Mouse (Mus musculus): ENCODE results near the gene Nrf1. TPM values are rescaled to one million over a fixed set of nuclear protein-coding genes. Genes with fewer than 3 reads are reported as not detected.

The Nrf1 gene
- polyA plus RNA-seq, 1 experiment from 2014 or later = 34.0 TPM

- Histone ChIP-seq H3K27me3 (ENCODE audit: control insufficient read depth, insufficient read depth, low read length) (no peaks in the 10 kb centered on the region), H3K36me3 (ENCODE audit: control insufficient read depth, insufficient read depth, low read length) (no peaks in the 10 kb centered on the region; the same call in 1 of the 2 replicates), H3K4me1 (ENCODE audit: control insufficient read depth in 2 of 2, insufficient read depth in 2 of 2, low read length in 2 of 2) (peaks cover 0 to 26% of the 10 kb centered on the region in 2 experiments), H3K27ac (replicated peaks in 1 of 2; ENCODE audit: control insufficient read depth in 1 of 2, insufficient read depth in 1 of 2, low read depth in 2 of 2, low read length in 2 of 2) (peak overlapping the region; percentile 98 to 99), H3K4me2 (ENCODE audit: low read length) (peak overlapping the region; percentile 90), H3K4me3 (ENCODE audit: control insufficient read depth in 1 of 2, insufficient read depth in 1 of 2, low read depth in 1 of 2, low read length in 2 of 2) (peak overlapping the region; percentile 91 to 99), H3K9me3 (ENCODE audit: control insufficient read depth, low read length) (no peaks in the 10 kb centered on the region), H3K9ac (ENCODE audit: low read length) (peak overlapping the region; percentile 98)
- WGBS = under 1% methylated on average over 43 of the region's 45 CpGs
- ATAC-seq (ENCODE audit: insufficient number of reproducible peaks, insufficient read depth, low FRiP score, low read depth) = peak; percentile 84
These were observed 344 bp downstream of the Nrf1 start for GRCm38 (mm10) chr6:30048163-30048500.

GRCm38 (mm10) chr6:30048501-30049353 lies 939 bp downstream of the Nrf1 start:
- Histone ChIP-seq H3K27me3 (ENCODE audit: control insufficient read depth, insufficient read depth, low read length) (no peaks in the 10 kb centered on the region), H3K4me1 (ENCODE audit: control insufficient read depth in 2 of 2, insufficient read depth in 2 of 2, low read length in 2 of 2) (peaks cover 0 to 26% of the 10 kb centered on the region in 2 experiments), H3K36me3 (ENCODE audit: control insufficient read depth, insufficient read depth, low read length) (no peaks in the 10 kb centered on the region; the same call in 1 of the 2 replicates), H3K4me3 (ENCODE audit: control insufficient read depth in 1 of 2, insufficient read depth in 1 of 2, low read depth in 1 of 2, low read length in 2 of 2) (peak overlapping the region; percentile 91 to 99), H3K4me2 (ENCODE audit: low read length) (peak overlapping the region; percentile 90), H3K9me3 (ENCODE audit: control insufficient read depth, low read length) (no peaks in the 10 kb centered on the region), H3K27ac (replicated peaks in 1 of 2; ENCODE audit: control insufficient read depth in 1 of 2, insufficient read depth in 1 of 2, low read depth in 2 of 2, low read length in 2 of 2) (peak overlapping the region; percentile 98 to 99), H3K9ac (ENCODE audit: low read length) (peak overlapping the region; percentile 98)
- WGBS = under 1% methylated on average over 45 of the region's 54 CpGs
- no peak; the same call in none of the 2 replicates for ATAC-seq (ENCODE audit: insufficient number of reproducible peaks, insufficient read depth, low FRiP score, low read depth)

- Histone ChIP-seq H3K27ac (replicated peaks in 1 of 2; ENCODE audit: control insufficient read depth in 1 of 2, insufficient read depth in 1 of 2, low read depth in 2 of 2, low read length in 2 of 2) (peak overlapping the region in 1 of 2 experiments; percentile 2; a peak in 1 of 4 replicates), H3K36me3 (ENCODE audit: control insufficient read depth, insufficient read depth, low read length) (no peaks in the 10 kb centered on the region; the same call in 1 of the 2 replicates), H3K9me3 (ENCODE audit: control insufficient read depth, low read length) (no peaks in the 10 kb centered on the region), H3K9ac (ENCODE audit: low read length) (no peak overlapping the region), H3K4me2 (ENCODE audit: low read length) (no peak overlapping the region), H3K4me3 (ENCODE audit: control insufficient read depth in 1 of 2, insufficient read depth in 1 of 2, low read depth in 1 of 2, low read length in 2 of 2) (no peak overlapping the region), H3K27me3 (ENCODE audit: control insufficient read depth, insufficient read depth, low read length) (no peaks in the 10 kb centered on the region), H3K4me1 (ENCODE audit: control insufficient read depth in 2 of 2, insufficient read depth in 2 of 2, low read length in 2 of 2) (peaks cover 0 to 22% of the 10 kb centered on the region in 2 experiments; a peak in 3 of 4 replicates)
- ATAC-seq (ENCODE audit: insufficient number of reproducible peaks, insufficient read depth, low FRiP score, low read depth) = no peak
- WGBS = 86% methylated on average over 1 of the region's 1 CpGs
These were observed 5.3 kb downstream of the Nrf1 start for GRCm38 (mm10) chr6:30053116-30053515.

GRCm38 (mm10) chr6:30062544-30062943 lies 14.8 kb downstream of the Nrf1 start:
- Histone ChIP-seq H3K36me3 (ENCODE audit: control insufficient read depth, insufficient read depth, low read length) (no peaks in the 10 kb centered on the region), H3K4me3 (ENCODE audit: control insufficient read depth in 1 of 2, insufficient read depth in 1 of 2, low read depth in 1 of 2, low read length in 2 of 2) (no peak overlapping the region), H3K4me2 (ENCODE audit: low read length) (no peak overlapping the region), H3K4me1 (ENCODE audit: control insufficient read depth in 2 of 2, insufficient read depth in 2 of 2, low read length in 2 of 2) (no peaks in the 10 kb centered on the region), H3K27me3 (ENCODE audit: control insufficient read depth, insufficient read depth, low read length) (no peaks in the 10 kb centered on the region), H3K27ac (replicated peaks in 1 of 2; ENCODE audit: control insufficient read depth in 1 of 2, insufficient read depth in 1 of 2, low read depth in 2 of 2, low read length in 2 of 2) (no peak overlapping the region), H3K9ac (ENCODE audit: low read length) (no peak overlapping the region), H3K9me3 (ENCODE audit: control insufficient read depth, low read length) (no peaks in the 10 kb centered on the region)
- WGBS = 88% methylated on average over 2 of the region's 2 CpGs
- no peak for ATAC-seq (ENCODE audit: insufficient number of reproducible peaks, insufficient read depth, low FRiP score, low read depth)

- 95% methylated on average over 2 of the region's 2 CpGs for WGBS
- no peak for ATAC-seq (ENCODE audit: insufficient number of reproducible peaks, insufficient read depth, low FRiP score, low read depth)
- no peak overlapping the region for H3K9ac ChIP-seq (ENCODE audit: low read length)
These were observed 17.6 kb downstream of the Nrf1 start for GRCm38 (mm10) chr6:30065369-30065768.

GRCm38 (mm10) chr6:30066746-30067145 lies 19.0 kb downstream of the Nrf1 start:
- Histone ChIP-seq H3K27ac (replicated peaks in 1 of 2; ENCODE audit: control insufficient read depth in 1 of 2, insufficient read depth in 1 of 2, low read depth in 2 of 2, low read length in 2 of 2) (no peak overlapping the region), H3K36me3 (ENCODE audit: control insufficient read depth, insufficient read depth, low read length) (no peaks in the 10 kb centered on the region), H3K4me1 (ENCODE audit: control insufficient read depth in 2 of 2, insufficient read depth in 2 of 2, low read length in 2 of 2) (no peaks in the 10 kb centered on the region), H3K4me3 (ENCODE audit: control insufficient read depth in 1 of 2, insufficient read depth in 1 of 2, low read depth in 1 of 2, low read length in 2 of 2) (no peak overlapping the region), H3K9ac (ENCODE audit: low read length) (no peak overlapping the region), H3K9me3 (ENCODE audit: control insufficient read depth, low read length) (no peaks in the 10 kb centered on the region), H3K4me2 (ENCODE audit: low read length) (no peak overlapping the region), H3K27me3 (ENCODE audit: control insufficient read depth, insufficient read depth, low read length) (no peaks in the 10 kb centered on the region)
- WGBS = 97% methylated on average over 2 of the region's 2 CpGs
- no peak for ATAC-seq (ENCODE audit: insufficient number of reproducible peaks, insufficient read depth, low FRiP score, low read depth)

More at GRCm38 (mm10) chr6:30065369-30065768, 17.6 kb downstream of the Nrf1 start:
- no peak overlapping the region for H3K27ac ChIP-seq (replicated peaks in 1 of 2; ENCODE audit: control insufficient read depth in 1 of 2, insufficient read depth in 1 of 2, low read depth in 2 of 2, low read length in 2 of 2)
- no peak overlapping the region for H3K4me2 ChIP-seq (ENCODE audit: low read length)
- no peaks in the 10 kb centered on the region for H3K27me3 ChIP-seq (ENCODE audit: control insufficient read depth, insufficient read depth, low read length)
- no peak overlapping the region for H3K4me3 ChIP-seq (ENCODE audit: control insufficient read depth in 1 of 2, insufficient read depth in 1 of 2, low read depth in 1 of 2, low read length in 2 of 2)
- no peaks in the 10 kb centered on the region for H3K4me1 ChIP-seq (ENCODE audit: control insufficient read depth in 2 of 2, insufficient read depth in 2 of 2, low read length in 2 of 2)
- H3K9me3 ChIP-seq (ENCODE audit: control insufficient read depth, low read length) = no peaks in the 10 kb centered on the region
- H3K36me3 ChIP-seq (ENCODE audit: control insufficient read depth, insufficient read depth, low read length) = no peaks in the 10 kb centered on the region

- Histone ChIP-seq H3K27ac (replicated peaks in 1 of 2; ENCODE audit: control insufficient read depth in 1 of 2, insufficient read depth in 1 of 2, low read depth in 2 of 2, low read length in 2 of 2) (no peak overlapping the region), H3K9ac (ENCODE audit: low read length) (no peak overlapping the region), H3K4me3 (ENCODE audit: control insufficient read depth in 1 of 2, insufficient read depth in 1 of 2, low read depth in 1 of 2, low read length in 2 of 2) (no peak overlapping the region), H3K27me3 (ENCODE audit: control insufficient read depth, insufficient read depth, low read length) (no peaks in the 10 kb centered on the region), H3K36me3 (ENCODE audit: control insufficient read depth, insufficient read depth, low read length) (no peaks in the 10 kb centered on the region), H3K4me2 (ENCODE audit: low read length) (no peak overlapping the region), H3K4me1 (ENCODE audit: control insufficient read depth in 2 of 2, insufficient read depth in 2 of 2, low read length in 2 of 2) (peaks cover 4 to 6% of the 10 kb centered on the region in 2 experiments; a peak in 2 of 4 replicates), H3K9me3 (ENCODE audit: control insufficient read depth, low read length) (no peaks in the 10 kb centered on the region)
- 89% methylated on average over 3 of the region's 3 CpGs for WGBS
- ATAC-seq (ENCODE audit: insufficient number of reproducible peaks, insufficient read depth, low FRiP score, low read depth) = no peak
These were observed 24.7 kb downstream of the Nrf1 start for GRCm38 (mm10) chr6:30072476-30072875.

All from heart, embryonic 14.5 days (tissue).